Mouse (Mus musculus): ENCODE data around the gene Igsf11. TPM values are rescaled to one million over a fixed set of nuclear protein-coding genes. Genes with fewer than 3 reads are reported as not detected.

Igsf11 gene
- total and polyA plus RNA-seq, 3 experiments: 0.05 to 0.19 TPM; not detected in 1

DNA sequence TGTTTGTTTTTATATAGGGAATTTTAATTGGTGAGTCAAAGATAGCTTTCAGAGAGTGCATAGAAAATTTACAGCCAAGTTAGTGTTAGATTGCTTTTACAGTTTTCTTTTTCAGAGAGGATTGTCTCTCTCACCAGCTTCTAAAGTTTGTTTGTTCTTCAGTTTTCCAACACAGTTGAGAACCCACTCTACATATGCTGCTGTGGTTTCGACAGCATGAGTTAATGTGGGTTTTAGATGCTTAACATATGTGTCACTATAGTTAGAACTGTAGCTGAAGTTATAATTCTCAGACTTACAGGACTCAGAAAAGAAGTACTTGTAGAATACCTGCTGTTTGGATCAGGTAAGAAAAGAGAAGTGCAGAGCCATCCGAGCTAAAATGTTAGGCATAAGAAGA lies 25.6 kb downstream of the Igsf11 start:
- no peak for TF ChIP-seq CHD1 (IDR thresholded peaks at IDR 0.05; ENCODE audit: low read depth, low read length)
- TF ChIP-seq GABPA (IDR thresholded peaks at IDR 0.05; ENCODE audit: insufficient replicate concordance, low read depth, low read length): no peak
- TF ChIP-seq UBTF (IDR thresholded peaks at IDR 0.05; ENCODE audit: low read depth, low read length): no peak
- TF ChIP-seq E2F4 (IDR thresholded peaks at IDR 0.05; ENCODE audit: insufficient replicate concordance, low read depth, low read length): no peak
- no peaks in the 10 kb centered on the region for H3K36me3 ChIP-seq (replicated peaks in 1 of 2; ENCODE audit: control insufficient read depth in 1 of 2, insufficient read depth in 1 of 2, low read length in 1 of 2)
- in situ Hi-C loops (cut with MboI; ENCODE audit: low pct_ligation_motif_present, low pct_unique_long_range_greater_than_20kb, low sequenced_read_pairs): no loop called here
- no peaks in the 10 kb centered on the region for H3K79me2 ChIP-seq (replicated peaks; ENCODE audit: control insufficient read depth, extremely low read depth, insufficient read depth, poor library complexity, severe bottlenecking)
- H3K9ac ChIP-seq (ENCODE audit: insufficient read depth, low read depth): no peak overlapping the region
- H3K4me3 ChIP-seq (replicated peaks in 1 of 3; ENCODE audit: low read depth in 2 of 3, low read length in 2 of 3, poor library complexity in 1 of 3): no peak overlapping the region
- no peak for DNase-seq (ENCODE audit: extremely low read depth)
- no peaks in the 10 kb centered on the region for H3K9me3 ChIP-seq (replicated peaks; ENCODE audit: low read length)
- no peaks in the 10 kb centered on the region for H3K4me1 ChIP-seq (ENCODE audit: control insufficient read depth in 1 of 2, insufficient read depth in 2 of 2)
- H3K4me2 ChIP-seq (ENCODE audit: insufficient read depth, low read depth, poor library complexity, severe bottlenecking): no peak overlapping the region
- H3K27ac ChIP-seq (ENCODE audit: insufficient read depth, low read depth): no peak overlapping the region
- H3K27me3 ChIP-seq (replicated peaks): peaks cover 50% of the 10 kb centered on the region
- dilution Hi-C loops (cut with MboI; ENCODE audit: extremely low pct_ligation_motif_present, extremely low pct_unique_long_range_greater_than_20kb, low sequenced_read_pairs): no loop called here

DNA sequence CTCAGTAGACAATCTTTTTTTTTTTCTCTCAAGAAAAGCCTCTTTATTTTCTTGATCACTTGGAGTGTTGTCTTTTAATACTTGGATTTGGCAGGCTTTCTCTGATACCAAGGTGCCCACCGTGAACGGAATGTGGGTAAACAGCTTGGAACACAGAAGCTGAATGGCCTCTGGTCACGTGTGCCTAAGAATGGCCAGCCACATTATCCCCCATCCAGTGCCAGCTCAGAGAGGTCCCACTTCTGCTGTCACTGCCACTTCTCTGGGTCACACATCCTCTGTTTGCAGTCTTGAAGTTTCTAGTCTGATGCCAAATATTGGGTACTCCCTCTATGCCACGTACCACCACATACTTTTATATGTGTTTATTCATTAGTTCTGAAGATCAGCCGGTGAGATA lies 28.0 kb downstream of the Igsf11 start:
- Histone ChIP-seq H3K4me2 (ENCODE audit: insufficient read depth, low read depth, poor library complexity, severe bottlenecking) (no peak overlapping the region), H3K27me3 (replicated peaks) (peaks cover 56% of the 10 kb centered on the region), H3K9ac (ENCODE audit: insufficient read depth, low read depth) (no peak overlapping the region), H3K4me1 (ENCODE audit: control insufficient read depth in 1 of 2, insufficient read depth in 2 of 2) (no peaks in the 10 kb centered on the region), H3K4me3 (replicated peaks in 1 of 3; ENCODE audit: low read depth in 2 of 3, low read length in 2 of 3, poor library complexity in 1 of 3) (no peak overlapping the region), H3K27ac (ENCODE audit: insufficient read depth, low read depth) (no peak overlapping the region), H3K36me3 (replicated peaks in 1 of 2; ENCODE audit: control insufficient read depth in 1 of 2, insufficient read depth in 1 of 2, low read length in 1 of 2) (no peaks in the 10 kb centered on the region), H3K79me2 (replicated peaks; ENCODE audit: control insufficient read depth, extremely low read depth, insufficient read depth, poor library complexity, severe bottlenecking) (no peaks in the 10 kb centered on the region), H3K9me3 (replicated peaks; ENCODE audit: low read length) (no peaks in the 10 kb centered on the region)
- in situ Hi-C loops (cut with MboI; ENCODE audit: low pct_ligation_motif_present, low pct_unique_long_range_greater_than_20kb, low sequenced_read_pairs) (no loop called here), dilution Hi-C loops (cut with MboI; ENCODE audit: extremely low pct_ligation_motif_present, extremely low pct_unique_long_range_greater_than_20kb, low sequenced_read_pairs) (no loop called here)
- no peak for DNase-seq (ENCODE audit: extremely low read depth)
- no peak for TF ChIP-seq ZMIZ1 (IDR thresholded peaks at IDR 0.05; ENCODE audit: low read depth, low read length)
- no peak for TF ChIP-seq POLR2A (IDR thresholded peaks at IDR 0.05; ENCODE audit: low read depth, low read length)
- no peak for TF ChIP-seq ZC3H11A (IDR thresholded peaks at IDR 0.05; ENCODE audit: low read depth, low read length)
- no peak for TF ChIP-seq SMC3 (IDR thresholded peaks at IDR 0.05; ENCODE audit: low read depth, low read length)
- no peak for TF ChIP-seq RCOR1 (conservative IDR thresholded peaks at IDR 0.05; ENCODE audit: low read depth, low read length)
- TF ChIP-seq UBTF (IDR thresholded peaks at IDR 0.05; ENCODE audit: low read depth, low read length): no peak
- TF ChIP-seq MYC (IDR thresholded peaks at IDR 0.05; ENCODE audit: low read depth, low read length): no peak
- no peak for TF ChIP-seq ELF1 (IDR thresholded peaks at IDR 0.05; ENCODE audit: low read depth, low read length)
- no peak for TF ChIP-seq NRF1 (IDR thresholded peaks at IDR 0.05; ENCODE audit: low read depth, low read length)
- TF ChIP-seq USF2 (conservative IDR thresholded peaks at IDR 0.05; ENCODE audit: low read depth, low read length): no peak
- no peak for TF ChIP-seq PAX5 (IDR thresholded peaks at IDR 0.05; ENCODE audit: low read length)

DNA sequence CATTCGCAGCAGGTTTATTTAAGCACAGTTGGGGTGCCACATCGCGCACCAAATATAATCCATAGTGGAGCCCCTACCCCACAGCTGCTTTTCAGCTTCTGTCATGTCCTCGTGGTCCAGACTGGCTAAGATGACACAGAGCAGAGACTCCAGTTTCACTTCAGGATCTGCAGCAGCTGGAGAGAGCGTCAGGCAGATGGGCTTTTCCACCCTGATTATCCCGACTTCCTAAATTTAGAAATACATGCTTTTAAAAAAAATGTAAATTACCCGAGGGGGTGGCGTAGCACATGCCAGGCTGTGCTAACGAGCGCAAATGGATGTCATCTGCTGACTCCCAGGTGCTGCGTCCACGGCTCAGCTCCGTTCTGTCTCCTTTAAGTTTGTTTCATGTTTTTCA lies 32.5 kb downstream of the Igsf11 start:
- TF ChIP-seq ZC3H11A (IDR thresholded peaks at IDR 0.05; ENCODE audit: low read depth, low read length): no peak
- no peak for TF ChIP-seq POLR2A (IDR thresholded peaks at IDR 0.05; ENCODE audit: low read depth, low read length)
- TF ChIP-seq CHD2 (IDR thresholded peaks at IDR 0.05; ENCODE audit: low read length): no peak
- TF ChIP-seq JUND (conservative IDR thresholded peaks at IDR 0.05; ENCODE audit: low read depth, low read length): no peak
- no peak for TF ChIP-seq USF2 (conservative IDR thresholded peaks at IDR 0.05; ENCODE audit: low read depth, low read length)
- TF ChIP-seq JUN (IDR thresholded peaks at IDR 0.05; ENCODE audit: insufficient read depth, low read depth, low read length): no peak
- no peak for TF ChIP-seq MYC (IDR thresholded peaks at IDR 0.05; ENCODE audit: low read depth, low read length)
- TF ChIP-seq HCFC1 (IDR thresholded peaks at IDR 0.05; ENCODE audit: low read depth, low read length): no peak
- no peak for TF ChIP-seq MEF2A (IDR thresholded peaks at IDR 0.05; ENCODE audit: borderline replicate concordance, low read depth, low read length)
- TF ChIP-seq RCOR1 (conservative IDR thresholded peaks at IDR 0.05; ENCODE audit: low read depth, low read length): no peak
- no peak for TF ChIP-seq TBP (conservative IDR thresholded peaks at IDR 0.05; ENCODE audit: low read depth, low read length)
- no peak for TF ChIP-seq MAX (IDR thresholded peaks at IDR 0.05; ENCODE audit: low read length)
- TF ChIP-seq ZNF384 (IDR thresholded peaks at IDR 0.05; ENCODE audit: low read depth, low read length): no peak
- no peak for TF ChIP-seq SMC3 (IDR thresholded peaks at IDR 0.05; ENCODE audit: low read depth, low read length)
- no peak for TF ChIP-seq ELF1 (IDR thresholded peaks at IDR 0.05; ENCODE audit: low read depth, low read length)
- TF ChIP-seq NELFE (IDR thresholded peaks at IDR 0.05; ENCODE audit: low read depth, low read length): no peak
- Histone ChIP-seq H3K4me3 (replicated peaks in 1 of 3; ENCODE audit: low read depth in 2 of 3, low read length in 2 of 3, poor library complexity in 1 of 3) (no peak overlapping the region), H3K79me2 (replicated peaks; ENCODE audit: control insufficient read depth, extremely low read depth, insufficient read depth, poor library complexity, severe bottlenecking) (no peaks in the 10 kb centered on the region), H3K27me3 (replicated peaks) (peaks cover 38% of the 10 kb centered on the region), H3K9me3 (replicated peaks; ENCODE audit: low read length) (no peaks in the 10 kb centered on the region), H3K36me3 (replicated peaks in 1 of 2; ENCODE audit: control insufficient read depth in 1 of 2, insufficient read depth in 1 of 2, low read length in 1 of 2) (no peaks in the 10 kb centered on the region), H3K4me1 (ENCODE audit: control insufficient read depth in 1 of 2, insufficient read depth in 2 of 2) (no peaks in the 10 kb centered on the region), H3K9ac (ENCODE audit: insufficient read depth, low read depth) (no peak overlapping the region), H3K27ac (ENCODE audit: insufficient read depth, low read depth) (no peak overlapping the region), H3K4me2 (ENCODE audit: insufficient read depth, low read depth, poor library complexity, severe bottlenecking) (no peak overlapping the region)
- DNase-seq (ENCODE audit: extremely low read depth): no peak
- in situ Hi-C loops (cut with MboI; ENCODE audit: low pct_ligation_motif_present, low pct_unique_long_range_greater_than_20kb, low sequenced_read_pairs): no loop called here
- dilution Hi-C loops (cut with MboI; ENCODE audit: extremely low pct_ligation_motif_present, extremely low pct_unique_long_range_greater_than_20kb, low sequenced_read_pairs): no loop called here

Measured in CH12.LX (cell line).